Mouse (Mus musculus): ENCODE data around the gene Zscan10.
"Not testable (repeated sequence)": the region's sequence is repeated elsewhere in the genome, so short reads cannot be mapped to it uniquely, and the experiment has no call there.

Zscan10 gene

DNA sequence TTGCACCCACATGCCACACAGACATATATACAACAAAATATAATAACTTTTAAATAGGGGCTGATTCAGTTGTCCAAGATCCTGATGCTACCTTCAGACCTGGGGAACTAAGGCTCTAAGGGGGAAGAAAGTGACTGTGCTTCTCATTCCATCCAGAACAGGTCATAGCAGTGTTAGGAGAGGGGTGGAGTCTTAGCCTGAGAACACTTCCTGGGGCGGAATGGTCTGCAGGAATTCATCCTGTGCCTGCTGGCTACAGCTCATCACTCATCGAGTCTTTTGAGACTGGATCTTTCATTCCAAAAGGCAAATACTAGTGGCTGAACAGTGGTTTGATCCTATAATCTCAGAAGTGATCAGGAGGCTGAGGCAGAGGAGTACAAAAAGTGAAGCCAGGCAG is 13.4 kb upstream of the Zscan10 start:
- CTCF ChIA-PET: no interaction called here

DNA sequence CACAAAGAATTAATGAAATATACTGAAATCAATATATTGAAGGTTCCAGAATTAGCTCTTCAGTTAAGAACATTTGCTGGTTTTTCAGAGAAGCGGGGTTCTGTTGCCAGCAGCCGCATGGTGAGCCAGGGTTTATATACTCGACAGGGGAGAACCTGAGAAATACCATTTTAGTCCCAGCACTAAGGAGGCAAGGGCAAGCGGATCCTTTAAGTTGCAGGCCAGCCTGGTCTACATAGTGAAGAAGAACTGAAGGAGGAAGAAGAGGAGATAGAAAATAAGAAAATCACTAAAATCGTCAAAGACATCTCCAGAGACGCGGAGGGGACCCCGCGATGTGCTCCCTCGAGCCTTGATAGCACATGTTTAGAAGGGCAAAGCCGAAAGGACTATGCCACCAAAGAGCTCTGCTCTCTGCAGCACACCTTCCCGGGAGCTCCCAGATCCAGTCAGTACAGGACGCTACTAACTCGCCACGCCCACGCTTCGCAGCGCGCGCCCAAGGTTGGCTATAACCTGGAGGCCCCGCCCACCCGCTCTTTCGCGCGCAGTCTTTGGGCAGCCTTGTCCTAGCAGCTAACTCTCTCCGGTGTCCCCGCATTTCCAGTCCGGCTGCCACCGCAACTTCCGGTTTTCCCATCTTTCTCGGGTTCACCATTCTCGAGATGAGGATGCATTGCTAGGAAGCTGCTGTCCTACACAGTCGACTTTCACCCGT is 8.3 kb upstream of the Zscan10 start:
- CTCF ChIA-PET: interaction anchor here (1.3 kb wide), 1 partner anchor 20 kb away, joined by 4 read pairs; no protein-coding TSS in a partner anchor

DNA sequence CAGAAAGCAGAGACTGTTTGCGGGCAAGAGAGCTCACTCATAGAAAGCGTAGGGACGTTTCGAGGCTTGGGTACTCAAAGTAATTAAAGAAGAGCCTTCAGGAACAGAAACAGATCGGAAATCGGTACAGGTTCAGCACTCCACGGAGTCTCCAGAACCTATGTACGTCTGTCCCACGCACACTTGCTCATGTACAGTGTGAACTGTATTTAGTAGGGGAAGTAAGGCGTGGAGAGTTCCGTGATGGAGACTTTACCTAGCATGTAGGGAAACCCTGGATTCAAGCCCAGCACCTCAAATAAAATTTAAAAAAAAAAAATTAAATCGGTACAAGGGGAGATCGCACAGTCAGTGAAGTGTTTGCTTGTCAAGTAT is 7.7 kb upstream of the Zscan10 start:
- CTCF ChIA-PET: interaction anchor here (1.3 kb wide), 1 partner anchor 21 kb away, joined by 4 read pairs; no protein-coding TSS in a partner anchor

DNA sequence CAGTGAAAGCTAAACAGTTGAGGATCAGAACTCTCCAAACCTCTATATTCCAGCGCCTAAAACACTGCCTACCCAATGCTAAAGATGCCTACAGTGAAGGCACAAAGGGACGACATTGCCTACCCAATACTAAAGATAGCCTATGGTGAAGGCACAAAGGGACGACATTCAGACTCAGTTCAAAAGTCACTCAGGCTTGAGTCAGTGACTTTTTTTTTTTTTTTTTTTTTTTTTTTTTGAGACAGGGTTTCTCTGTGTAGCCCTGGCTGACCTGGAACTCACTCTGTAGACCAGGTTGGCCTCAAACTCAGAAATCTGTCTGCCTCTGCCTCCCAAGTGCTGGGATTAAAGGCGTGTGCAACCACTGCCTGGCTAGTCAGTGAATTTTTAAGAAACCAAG is 5.5 kb upstream of the Zscan10 start:
- CTCF ChIA-PET: not testable (repeated sequence)

DNA sequence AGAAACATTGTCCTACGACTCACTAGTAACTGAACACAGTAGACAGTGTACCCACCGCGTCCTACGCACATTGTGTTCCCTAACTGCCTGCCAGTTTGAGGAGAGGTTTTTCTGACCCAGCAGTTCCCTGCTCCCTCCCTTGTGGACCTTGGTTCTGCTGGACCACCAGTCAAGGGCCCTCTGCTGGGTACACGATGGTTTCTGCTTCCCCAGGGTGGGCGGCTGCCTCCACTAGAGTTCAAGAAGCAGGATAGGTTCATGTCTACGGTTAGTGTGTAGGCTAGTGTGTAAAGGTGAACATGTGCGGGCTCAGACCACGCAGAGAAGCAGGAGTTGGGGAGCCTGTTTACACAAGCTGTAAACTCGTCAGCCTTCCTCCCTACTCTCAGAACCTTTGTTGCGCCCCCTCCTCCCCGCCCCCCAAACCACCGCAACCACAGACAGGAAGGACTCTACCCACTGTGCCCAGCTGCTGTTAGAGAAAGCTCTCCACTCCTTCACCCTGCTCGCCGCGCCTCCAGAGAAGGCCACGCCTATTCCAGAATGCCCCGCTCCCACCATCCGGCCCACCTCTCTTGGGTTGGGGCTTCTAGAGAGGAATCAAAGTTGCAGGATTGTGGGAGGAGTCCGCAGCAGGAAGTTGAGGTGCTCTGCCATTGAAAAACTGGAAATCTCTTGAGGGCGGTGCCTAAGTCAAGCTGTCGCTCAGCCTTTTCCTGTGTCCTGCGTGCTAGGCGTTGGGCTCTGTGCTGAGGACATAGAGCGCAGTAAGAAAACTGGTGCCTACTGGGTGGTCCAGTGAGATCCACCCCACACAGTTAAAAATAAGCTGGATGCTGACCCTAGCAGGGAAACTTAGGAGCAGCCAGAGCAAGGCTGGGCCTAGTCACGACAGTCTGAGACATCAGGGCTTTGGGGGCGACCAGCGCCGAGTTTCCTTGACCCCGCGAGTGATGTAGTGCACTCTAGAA is 1.8 kb upstream of the Zscan10 start, which contains the start of gene Zfp13:
Zfp13 (minus strand) TSS at position 906 of the 971 bp plus-strand sequence.
- CTCF ChIA-PET: no interaction called here

DNA sequence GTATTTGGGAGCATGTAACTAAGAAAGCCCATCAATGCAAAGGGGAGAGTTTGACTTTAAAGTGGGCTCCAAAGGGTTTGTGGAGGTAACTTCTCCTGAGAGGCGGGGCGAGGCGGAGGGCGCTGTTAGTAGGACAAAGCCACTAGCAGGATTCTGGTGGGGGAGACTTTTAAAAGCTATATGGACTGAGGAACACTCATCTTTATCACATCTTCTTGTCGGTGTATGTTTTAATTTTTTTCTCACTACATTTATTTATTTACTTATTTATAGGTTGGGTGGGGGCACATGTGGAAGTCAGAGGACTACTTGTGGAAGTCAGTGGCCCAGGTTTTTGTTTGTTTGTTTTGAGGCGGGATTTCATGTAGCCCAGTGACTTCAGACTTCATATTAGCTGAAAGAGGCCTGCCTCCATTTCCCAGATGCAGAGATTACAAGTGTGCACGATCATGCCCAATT is 1.0 kb upstream of the Zscan10 start:
- CTCF ChIA-PET: interaction anchor here (0.7 kb wide), 1 partner anchor 27 kb away, joined by 3 read pairs; no protein-coding TSS in a partner anchor

DNA sequence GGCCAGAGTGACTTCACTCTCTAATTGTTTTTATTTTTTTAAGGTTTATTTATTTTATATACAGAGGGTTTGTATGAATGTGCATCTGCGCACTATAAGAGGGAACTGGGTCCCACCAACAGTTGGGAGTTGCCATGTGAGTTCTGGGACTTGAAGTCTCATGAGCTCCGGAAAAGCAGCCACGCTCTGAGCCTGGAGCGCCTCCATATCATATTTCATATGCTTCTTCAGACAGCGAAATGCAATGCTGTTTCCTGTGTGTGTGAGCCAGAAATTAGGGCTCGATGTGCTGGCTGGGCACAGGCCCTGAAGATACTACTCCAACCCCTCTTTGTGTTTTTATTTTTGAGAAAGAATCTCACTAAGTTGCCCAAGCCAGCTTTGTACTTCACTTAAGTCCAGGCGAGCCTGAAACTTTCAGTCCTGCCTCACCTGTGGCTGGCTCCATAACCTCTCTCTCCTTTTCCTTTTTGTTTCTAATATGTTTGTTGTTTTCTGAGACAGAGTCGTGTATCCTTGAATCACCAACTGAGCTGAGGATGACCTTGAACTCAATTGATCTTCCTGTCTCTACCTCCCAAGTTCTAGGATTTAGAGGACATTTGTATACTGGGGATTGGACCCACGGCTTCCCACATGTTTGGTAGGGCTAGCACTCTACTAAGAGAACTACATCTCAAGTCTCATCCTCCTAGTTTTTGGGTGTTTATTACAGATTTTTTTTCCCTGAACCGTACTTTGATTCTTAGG is 1.4 kb downstream of the Zscan10 start:
- CTCF ChIA-PET: interaction anchor here (0.6 to 1.6 kb wide), 3 partner anchors 8 to 16 kb away, joined by 3 to 6 read pairs (median 5); no protein-coding TSS in a partner anchor

DNA sequence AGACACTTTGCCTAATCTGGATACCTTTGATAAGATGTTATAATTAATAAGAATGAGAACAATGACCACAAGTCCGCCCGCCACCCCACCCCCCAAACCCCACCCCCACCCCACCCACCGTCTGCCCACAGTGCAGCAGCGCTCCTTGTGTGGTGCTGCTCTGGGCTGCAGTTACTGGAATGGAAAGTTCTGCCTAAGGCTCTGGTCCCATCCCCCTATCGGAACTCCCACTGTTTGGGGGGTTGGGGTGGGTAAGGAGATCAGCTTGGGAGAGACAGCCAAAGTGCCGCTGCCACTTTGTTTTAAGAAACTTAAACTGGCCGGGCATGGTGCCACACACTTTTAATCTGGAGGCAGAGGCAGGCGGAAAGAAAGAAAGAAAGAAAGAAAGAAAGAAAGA is 2.4 kb downstream of the Zscan10 start:
- CTCF ChIA-PET: no interaction called here

DNA sequence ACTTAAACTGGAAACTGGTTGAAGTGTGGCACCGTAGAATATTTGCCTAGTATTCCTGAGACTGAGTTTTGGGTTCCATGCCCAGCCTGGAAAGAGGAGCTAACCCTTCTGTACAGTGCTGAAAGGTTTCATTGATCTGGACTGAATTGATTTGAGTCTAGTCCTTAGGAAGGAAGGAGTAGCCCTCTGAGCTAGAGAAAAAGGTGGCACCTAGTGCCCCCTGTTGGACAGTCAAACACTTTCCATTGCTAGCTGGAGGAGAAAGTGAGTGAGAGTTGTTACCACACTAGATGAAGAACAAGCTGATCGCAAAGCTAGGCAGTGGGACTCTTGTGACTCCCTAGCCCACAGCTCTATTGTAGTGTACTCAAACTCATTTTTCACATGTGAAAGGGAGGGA is 2.9 kb downstream of the Zscan10 start:
- CTCF ChIA-PET: no interaction called here

DNA sequence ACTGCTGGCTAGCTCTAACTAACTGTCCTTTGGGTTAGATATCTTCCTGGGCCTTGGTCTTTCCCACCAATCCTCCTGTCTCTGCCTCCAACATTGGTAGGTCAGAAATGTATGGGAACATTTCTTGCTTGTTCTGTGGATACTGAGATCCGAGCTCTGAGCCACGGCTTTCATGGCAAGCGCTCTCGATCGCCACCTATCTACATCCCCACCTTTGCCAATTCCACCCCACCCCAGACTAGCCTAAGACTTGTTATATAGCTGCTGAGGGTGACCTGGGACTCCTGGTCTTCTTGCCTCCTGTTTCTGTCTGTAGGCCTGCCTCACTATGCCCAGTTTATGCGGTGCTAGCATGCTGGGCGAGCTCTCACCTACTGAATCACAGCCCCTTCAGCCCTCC is 3.7 kb downstream of the Zscan10 start:
- CTCF ChIA-PET: no interaction called here

DNA sequence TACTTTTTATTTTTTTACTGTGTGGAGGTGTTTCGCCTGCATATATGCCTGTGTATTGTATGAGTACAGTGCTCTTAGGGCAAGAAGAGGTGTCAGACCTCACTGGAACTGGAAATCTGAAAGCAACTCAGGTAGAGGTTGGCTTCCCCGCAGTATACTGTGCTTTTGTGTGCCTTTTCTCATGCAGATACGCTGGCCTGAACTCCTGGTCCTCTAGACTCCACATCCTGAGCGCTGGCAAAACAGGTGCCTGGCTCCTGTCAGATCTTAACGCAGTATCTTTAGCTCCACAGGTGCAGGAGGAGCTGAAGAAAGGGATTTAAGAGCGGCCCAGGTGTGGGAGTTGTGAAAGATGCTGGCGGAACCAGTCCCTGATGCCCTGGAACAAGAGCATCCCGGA is 4.6 kb downstream of the Zscan10 start:
- CTCF ChIA-PET: no interaction called here

DNA sequence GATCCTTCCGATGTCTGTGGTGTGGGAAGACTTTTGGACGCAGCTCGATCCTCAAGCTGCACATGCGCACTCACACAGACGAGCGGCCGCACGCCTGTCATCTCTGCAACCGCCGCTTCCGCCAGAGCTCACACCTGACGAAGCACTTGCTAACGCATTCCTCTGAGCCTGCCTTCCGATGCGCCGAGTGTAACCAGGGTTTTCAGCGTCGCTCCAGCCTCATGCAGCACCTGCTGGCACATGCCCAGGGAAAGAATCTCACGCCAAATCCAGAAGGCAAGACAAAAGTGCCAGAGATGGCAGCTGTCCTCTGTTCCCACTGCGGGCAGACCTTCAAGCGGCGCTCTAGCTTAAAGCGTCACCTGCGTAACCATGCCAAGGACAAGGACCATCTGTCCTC is 9.0 kb downstream of the Zscan10 start:
- CTCF ChIA-PET: interaction anchor here (0.6 to 1.9 kb wide), 3 partner anchors 9 to 38 kb away, joined by 3 to 12 read pairs (median 6); partner anchors contain the start of gene Zscan10

DNA sequence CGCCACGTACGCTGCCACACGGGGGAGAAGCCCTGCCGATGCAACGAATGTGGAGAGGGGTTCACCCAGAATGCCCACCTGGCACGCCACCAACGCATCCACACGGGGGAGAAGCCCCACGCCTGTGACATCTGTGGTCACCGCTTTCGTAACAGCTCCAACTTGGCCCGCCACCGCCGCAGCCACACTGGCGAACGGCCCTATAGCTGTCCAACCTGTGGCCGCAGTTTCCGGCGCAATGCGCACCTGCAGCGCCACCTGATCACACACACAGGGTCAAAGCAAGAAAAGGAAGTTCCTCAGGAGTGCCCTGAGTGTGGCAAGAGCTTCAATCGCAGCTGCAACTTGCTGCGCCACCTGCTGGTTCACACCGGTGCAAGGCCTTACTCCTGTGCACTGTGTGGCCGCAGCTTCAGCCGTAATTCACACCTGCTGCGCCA is 9.7 kb downstream of the Zscan10 start:
- CTCF ChIA-PET: interaction anchor here (0.6 to 1.9 kb wide), 2 partner anchors 9 to 39 kb away, joined by 6 to 12 read pairs; partner anchors contain the start of gene Zscan10

DNA sequence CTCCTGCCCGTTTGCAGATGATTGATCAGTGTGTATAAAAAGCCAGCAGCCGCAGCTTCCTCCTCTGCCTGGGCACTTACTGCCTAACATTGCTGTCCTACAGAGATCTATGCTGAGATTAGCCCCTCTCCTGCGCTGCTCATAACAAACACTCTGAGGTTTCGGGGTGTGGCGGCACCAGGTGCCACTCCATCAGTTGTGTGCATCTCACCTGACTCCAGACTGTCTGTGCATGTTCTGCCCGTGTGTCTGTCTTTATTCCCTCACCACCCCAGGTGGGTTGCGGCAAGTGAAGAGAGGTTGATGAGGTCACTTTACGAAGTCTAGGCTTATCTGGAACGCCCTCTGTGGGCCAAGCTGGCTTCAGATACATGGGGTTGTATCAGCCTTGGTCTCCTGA is 16.4 kb downstream of the Zscan10 start:
- CTCF ChIA-PET: no interaction called here

DNA sequence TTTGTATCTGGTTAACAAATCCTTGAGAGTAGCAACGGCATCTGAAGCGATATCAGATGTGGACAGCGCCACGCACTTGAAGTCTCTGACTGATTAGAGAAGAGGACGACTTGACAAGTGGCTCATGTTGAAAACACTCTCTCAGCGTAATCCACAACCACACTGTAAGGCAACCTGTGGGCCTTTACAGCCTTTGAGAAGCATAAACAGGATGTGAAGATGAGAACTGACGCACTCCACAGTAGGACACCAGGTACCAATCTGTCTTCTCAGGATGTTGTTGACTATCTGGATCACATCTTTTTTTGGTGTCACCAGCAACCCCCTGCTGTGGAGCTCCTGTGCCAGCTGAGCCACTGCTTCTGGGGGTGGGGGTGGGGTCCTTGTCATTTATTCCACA is 19.7 kb downstream of the Zscan10 start:
- CTCF ChIA-PET: no interaction called here

DNA sequence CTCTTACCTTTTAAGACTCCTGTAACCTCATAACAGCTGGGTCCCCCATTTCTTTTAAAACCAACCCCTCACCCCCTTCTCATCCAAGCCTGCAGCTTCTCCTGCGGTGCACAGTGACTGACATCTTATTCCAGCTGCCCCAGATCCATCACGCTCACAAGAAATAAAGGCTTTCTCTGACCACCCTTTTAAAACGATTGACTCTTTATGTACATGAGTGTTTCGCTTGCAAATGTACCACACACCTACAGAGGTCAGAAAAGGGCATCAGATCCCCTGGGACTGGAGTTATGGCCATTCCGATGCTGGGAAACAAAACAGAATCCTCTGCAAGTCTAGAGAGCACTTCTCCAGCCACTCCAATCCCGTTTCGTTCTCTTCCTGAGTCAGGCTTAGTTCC is 27.2 kb downstream of the Zscan10 start:
- CTCF ChIA-PET: no interaction called here

DNA sequence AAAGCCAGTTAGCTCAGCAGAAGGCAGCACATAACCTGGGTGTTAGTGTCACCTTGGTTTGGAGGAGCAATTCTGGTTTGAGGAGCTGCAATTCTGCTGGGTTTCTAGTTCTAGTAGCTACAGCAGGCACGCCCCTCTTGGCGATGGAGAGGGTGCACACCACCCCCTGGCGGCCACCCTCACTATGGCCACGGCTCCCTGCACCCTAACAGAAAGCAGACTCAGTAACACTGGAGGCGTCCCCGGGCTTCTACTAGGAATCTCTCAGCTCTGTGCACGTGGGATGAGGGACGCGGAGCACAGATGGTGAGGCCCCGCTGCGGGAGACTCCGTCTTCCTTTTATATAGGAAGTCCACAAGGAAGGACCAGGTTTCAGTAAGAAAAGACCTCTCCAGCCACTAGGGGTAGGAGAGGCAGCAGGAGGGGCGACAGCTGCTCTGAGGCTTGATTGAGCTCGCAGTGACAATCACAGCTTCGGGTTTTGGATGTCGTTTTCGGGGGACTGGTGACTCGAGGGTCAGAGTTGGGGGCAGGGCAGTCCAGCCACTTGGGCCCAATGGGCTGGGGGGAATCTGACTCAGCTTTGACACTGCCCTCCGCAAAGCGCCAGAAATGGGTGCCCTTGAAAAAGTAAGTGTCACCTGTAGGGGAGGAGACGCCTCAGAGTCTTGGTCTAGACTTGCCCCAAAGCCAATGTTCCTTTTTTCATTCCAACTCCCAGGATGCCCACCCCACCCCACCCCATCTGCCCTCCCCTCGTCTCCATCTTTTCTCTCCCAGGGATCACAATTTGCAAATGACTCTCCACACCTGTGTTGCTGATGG is 29.8 kb downstream of the Zscan10 start:
- CTCF ChIA-PET: interaction anchor here (0.7 kb wide), 1 partner anchor 59 kb away, joined by 3 read pairs; no protein-coding TSS in a partner anchor

DNA sequence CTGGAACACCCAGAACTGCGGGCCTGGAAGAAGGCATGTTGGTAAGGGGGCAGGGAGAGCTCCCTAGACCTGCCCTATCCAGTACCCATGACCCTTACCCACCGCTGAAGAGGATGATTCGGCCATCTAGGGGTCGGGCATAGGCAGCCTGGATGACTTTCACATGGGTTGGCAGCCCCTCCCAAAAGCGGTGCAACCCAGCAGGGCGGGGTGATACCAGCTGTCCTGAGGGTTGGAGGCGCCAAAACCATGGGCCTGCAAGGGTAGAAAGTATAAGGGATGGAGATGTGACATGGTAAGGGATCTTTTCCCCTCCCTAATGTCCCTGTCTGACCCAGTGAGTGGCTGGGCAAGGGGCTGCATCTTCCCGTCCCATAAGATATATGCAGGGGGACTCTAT is 30.6 kb downstream of the Zscan10 start:
- CTCF ChIA-PET: no interaction called here

DNA sequence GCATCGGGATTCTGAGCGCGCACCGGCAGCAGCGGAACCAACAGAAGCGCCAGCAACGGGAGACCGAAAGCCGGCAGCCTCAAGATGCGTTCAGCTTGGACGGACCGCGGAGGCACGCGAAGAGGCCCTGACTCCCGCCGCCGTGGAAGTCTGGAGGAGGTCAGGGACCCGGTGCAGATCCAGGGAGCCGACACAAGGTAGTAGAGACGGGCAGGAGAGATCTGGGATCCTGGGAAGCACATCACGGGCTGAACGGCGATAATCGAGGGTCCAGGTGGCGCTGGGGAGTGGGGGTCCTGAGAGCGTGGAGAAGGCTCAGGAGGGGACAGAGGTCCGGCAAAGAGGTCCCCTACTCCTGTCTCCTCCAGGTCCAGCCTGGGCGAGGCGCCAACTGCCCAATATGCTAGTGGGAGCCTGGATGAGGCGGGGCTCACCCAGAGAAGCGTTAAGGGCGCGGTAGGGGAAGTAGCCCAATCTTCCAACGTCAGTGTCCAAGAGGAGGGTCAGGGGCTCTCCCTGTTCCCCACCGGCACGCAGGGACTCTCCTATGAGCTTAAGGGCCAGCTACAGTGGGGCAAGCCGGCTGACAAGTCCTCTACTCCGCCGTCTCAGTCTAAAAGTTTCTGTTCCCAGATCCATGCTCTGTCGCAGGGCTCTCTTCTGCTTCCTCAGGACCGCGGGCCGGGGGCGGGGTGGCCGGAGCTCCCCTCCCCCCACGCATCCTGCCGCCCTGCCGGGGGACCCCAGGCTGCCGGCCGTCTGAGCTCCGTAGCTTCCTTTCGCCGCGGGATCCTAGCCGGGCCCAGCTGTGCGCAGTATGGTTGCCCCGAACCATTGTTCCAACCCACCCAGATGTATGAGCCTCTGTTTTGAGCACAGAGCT is 44.2 kb downstream of the Zscan10 start, which contains the start of gene Mmp25:
Mmp25 (minus strand) TSS at position 665 of the 883 bp plus-strand sequence.
- CTCF ChIA-PET: interaction anchor here (0.6 kb wide), 1 partner anchor 61 kb away, joined by 4 read pairs; no protein-coding TSS in a partner anchor

All from spleen, embryonic (tissue).